Mouse (Mus musculus): ENCODE measurements around the gene Atxn3. TPM values are rescaled to one million over a fixed set of nuclear protein-coding genes. Genes with fewer than 3 reads are reported as not detected.
"Not testable (repeated sequence)": the region's sequence is repeated elsewhere in the genome, so short reads cannot be mapped to it uniquely, and the experiment has no call there.

Gene Atxn3
- total RNA-seq, 2 experiments from 2014 or later, result 20.8 TPM

GRCm38 (mm10) chr12:101972230-101972629 is 14.2 kb upstream of the Atxn3 start:
- no peak for DNase-seq (ENCODE audit: low spot score in 2 of 2)
- intact Hi-C loops (cut with DNase I), result loop anchor here (10.0 kb wide), 1 partner anchor 773 kb away; the partner anchor contains the start of genes Moap1 and Tmem251

DNA sequence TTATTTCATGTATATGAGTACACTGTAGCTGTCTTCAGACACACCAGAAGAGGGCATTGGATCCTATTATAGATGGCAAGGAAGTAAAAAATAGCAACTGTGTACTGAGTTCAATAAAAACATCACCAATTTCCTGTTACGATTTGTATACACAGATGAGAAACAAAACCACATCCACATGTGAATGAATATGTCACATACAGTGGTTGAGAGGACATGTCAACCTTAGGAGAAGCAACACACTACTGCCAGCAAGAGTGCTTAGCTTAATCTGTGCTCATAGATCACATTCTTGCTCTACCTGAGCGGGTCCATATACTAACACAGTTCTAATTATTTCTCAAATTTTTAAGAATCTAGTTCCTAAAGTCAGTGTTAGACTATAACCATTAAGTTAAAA is 13.3 kb upstream of the Atxn3 start:
- intact Hi-C loops (cut with DNase I), result loop anchor here (10.0 kb wide), 1 partner anchor 773 kb away; the partner anchor contains the start of genes Moap1 and Tmem251

DNA sequence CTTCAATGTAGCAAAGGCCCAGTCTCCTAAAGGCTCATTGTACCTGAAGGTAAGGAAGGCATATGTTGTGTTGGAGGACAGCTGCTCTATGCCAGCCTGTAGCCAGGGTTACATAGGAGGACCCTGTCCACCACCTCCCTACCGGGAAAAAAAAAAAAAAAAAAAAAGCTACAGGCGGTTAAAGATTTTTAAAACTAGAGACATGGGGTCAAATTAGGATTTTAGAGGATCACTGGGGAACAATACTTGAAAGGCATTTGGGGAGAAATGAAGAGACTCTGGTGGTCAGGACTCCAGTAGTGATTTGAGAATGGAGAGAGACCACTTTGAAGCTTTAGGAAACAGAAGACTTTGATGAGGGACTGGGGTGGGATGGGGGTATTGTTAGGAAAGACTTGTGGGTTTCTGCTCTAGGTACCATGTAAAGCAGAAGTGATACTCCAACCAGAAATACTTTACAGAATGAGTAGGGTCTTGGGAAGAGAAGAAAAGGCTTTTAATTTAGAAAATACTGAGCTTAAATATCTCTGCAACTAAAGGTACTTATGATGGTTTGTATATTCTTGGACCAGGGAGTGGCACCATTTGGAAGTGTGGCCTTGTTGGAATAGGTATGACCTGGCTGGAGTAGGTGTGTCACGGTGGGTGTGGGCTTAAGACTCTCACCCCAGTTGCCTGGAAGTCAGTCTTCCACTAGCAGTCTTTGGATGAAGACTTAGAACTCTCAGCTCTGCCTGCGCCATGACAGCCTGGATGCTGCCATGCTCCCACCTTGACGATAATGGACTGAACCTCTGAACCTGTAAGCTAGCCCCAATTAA is 1.1 kb upstream of the Atxn3 start:
- DNase-seq (ENCODE audit: low spot score in 2 of 2), result not testable (repeated sequence)
- intact Hi-C loops (cut with DNase I), result loop anchor here (2.0 kb wide), 1 partner anchor 46 kb away; the partner anchor contains the start of gene Trip11

More for the DNA sequence above, 13.3 kb upstream of the Atxn3 start:
- no peak for DNase-seq (ENCODE audit: low spot score in 2 of 2)

- intact Hi-C loops (cut with DNase I), result loop anchor here (2.0 kb wide), 1 partner anchor 46 kb away; the partner anchor contains the start of gene Trip11
- DNase-seq (ENCODE audit: low spot score in 2 of 2), result no peak
Observed at GRCm38 (mm10) chr12:101958556-101958955, 510 bp upstream of the Atxn3 start.

GRCm38 (mm10) chr12:101957079-101957941 is 736 bp downstream of the Atxn3 start:
- intact Hi-C loops (cut with DNase I), result no loop called here
- DNase-seq (ENCODE audit: low spot score in 2 of 2), result peak in 1 of 2 experiments; percentile 27

- intact Hi-C loops (cut with DNase I), result not testable (repeated sequence)
Observed at GRCm38 (mm10) chr12:101955821-101956220, 2.2 kb downstream of the Atxn3 start.

DNA sequence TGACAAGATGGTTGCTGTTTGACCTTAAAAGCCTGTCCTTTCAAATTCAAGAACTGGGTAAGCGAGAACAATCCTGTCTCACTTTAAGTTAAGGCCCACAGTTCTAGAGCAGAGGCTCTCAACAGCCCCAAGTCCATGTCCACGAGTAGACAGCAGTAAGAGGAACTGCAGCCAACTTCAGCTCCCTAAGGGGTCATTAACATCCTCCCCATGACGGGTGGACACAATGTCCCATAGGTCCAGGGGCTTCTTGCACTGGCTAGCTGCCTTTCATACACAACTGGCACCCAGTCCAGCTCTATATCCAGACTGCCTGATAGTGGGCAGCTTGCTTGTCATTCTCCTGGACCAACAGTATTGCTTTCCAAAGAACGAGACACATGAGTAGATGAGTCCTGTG is 9.2 kb downstream of the Atxn3 start:
- intact Hi-C loops (cut with DNase I), result no loop called here
- DNase-seq (ENCODE audit: low spot score in 2 of 2), result no peak

More at GRCm38 (mm10) chr12:101955821-101956220, 2.2 kb downstream of the Atxn3 start:
- DNase-seq (ENCODE audit: low spot score in 2 of 2), result not testable (repeated sequence)

DNA sequence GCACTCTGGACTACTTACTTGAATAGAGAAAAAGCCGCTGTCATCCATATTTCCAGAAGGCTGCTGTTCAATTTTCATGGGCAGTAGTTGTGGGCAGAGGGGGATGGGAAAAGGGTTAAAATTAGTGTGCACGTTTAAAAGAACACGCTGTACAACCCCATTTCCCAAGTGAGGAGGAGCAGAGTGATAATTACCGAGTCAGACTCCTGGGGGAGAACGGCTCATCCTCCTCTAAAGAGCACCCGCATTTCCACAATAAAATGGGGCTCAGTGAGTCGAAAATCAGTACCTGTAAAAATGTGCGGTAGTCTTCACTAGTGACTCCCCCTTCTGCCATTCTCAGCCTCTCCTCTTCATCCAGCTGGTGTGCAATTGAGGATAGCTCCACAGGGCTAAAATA is 10.1 kb downstream of the Atxn3 start:
- peak; percentile 12 to 24 for DNase-seq (ENCODE audit: low spot score in 2 of 2)
- intact Hi-C loops (cut with DNase I), result no loop called here

- intact Hi-C loops (cut with DNase I), result no loop called here
- no peak for DNase-seq (ENCODE audit: low spot score in 2 of 2)
Observed at GRCm38 (mm10) chr12:101937572-101937971, 20.5 kb downstream of the Atxn3 start.

- DNase-seq (ENCODE audit: low spot score in 2 of 2), result peak in 1 of 2 experiments; percentile 50
- intact Hi-C loops (cut with DNase I), result no loop called here
Observed at GRCm38 (mm10) chr12:101935223-101935622, 22.8 kb downstream of the Atxn3 start.

GRCm38 (mm10) chr12:101928423-101928822 is 29.6 kb downstream of the Atxn3 start:
- DNase-seq (ENCODE audit: low spot score in 2 of 2), result no peak
- intact Hi-C loops (cut with DNase I), result no loop called here

DNA sequence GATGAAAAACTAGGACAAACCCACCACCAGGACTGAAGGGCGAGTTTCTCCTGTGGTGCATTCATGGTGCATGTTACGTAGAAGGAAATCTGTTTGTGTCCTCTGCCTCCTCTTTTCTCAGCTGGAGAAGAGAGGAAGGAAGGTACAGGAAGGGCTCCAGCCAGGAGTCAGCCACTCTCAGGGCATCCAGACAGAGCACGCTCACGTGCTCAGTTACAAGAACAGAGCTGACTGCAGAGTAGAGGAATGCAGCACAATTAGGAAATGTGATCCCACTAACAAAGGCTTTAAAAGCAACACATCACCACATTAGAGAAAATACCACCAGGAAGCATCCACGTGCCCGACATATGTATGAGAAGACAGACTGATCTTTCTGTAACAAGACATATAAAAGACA is 35.7 kb downstream of the Atxn3 start:
- intact Hi-C loops (cut with DNase I), result no loop called here
- no peak for DNase-seq (ENCODE audit: low spot score in 2 of 2)

- intact Hi-C loops (cut with DNase I), result no loop called here
- no peak for DNase-seq (ENCODE audit: low spot score in 2 of 2)
Observed at GRCm38 (mm10) chr12:101919847-101920246, 38.2 kb downstream of the Atxn3 start.

DNA sequence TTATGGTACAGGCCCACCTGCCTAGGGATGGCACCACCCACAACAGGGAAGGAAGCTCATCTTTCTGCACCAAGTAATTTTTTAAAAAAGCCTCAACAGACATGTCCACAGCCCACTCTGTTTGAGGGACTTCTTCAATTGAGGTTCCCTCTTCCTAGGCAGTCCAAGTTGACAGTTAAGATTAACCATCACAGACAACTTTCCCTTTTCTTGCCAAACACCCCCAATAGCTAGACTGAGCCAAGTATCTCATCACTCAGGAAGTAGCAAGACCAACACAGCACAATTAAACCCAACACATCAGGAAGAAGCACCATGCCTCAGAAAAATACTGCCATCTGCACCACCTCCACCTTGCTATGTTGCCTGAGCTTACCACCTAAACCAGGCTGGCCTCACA is 40.9 kb downstream of the Atxn3 start:
- intact Hi-C loops (cut with DNase I), result no loop called here
- DNase-seq (ENCODE audit: low spot score in 2 of 2), result peak in 1 of 2 experiments; percentile 54

DNA sequence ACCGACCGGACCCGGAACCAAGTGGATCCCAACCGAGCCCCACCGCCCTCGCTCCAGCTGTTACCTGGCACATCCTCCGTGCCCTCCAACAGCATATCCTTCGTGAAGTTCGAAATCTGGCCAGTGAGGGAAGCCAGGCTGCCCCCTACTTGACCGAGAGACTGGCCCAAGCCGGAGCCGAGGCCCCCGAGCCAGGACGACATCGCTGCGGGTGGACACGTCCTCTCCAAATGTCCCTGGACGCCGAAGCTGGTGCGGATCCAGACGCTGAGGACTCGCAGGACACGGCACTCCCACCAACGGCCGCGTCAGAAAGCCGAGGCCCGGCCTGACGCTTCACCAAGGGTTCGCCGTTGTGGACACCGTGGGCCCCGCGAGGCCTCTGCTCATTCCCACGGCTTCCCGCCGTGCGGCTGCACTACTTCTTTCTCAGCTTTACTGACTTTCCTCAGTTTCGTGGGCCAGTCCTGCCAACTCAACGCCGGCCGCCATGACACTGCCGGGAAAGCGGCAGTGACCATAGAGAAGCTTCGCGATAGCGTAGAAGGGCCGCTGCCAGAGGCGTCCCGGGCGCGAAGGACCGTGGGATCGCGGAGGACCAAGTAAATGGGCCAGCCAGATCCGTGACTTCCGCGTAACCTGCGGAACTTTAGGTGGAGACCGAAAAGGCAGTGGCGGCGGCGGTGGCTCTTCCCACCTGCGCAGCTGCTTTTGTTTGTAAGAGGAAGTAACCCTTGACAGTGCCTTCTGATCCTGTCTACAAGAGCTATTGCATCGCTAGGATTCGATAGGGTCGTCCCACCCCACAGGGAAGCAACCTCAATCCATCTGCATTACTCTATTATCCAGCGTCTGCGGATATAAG is 45.2 kb downstream of the Atxn3 start, which contains the start of gene Trip11:
Trip11 (minus strand) TSS at position 642 of the 865 bp plus-strand sequence.
- intact Hi-C loops (cut with DNase I), result loop anchor here (2.0 kb wide), 1 partner anchor 46 kb away; the partner anchor contains the start of gene Atxn3
- DNase-seq (ENCODE audit: low spot score in 2 of 2), result peak; percentile 92 to 95

DNA sequence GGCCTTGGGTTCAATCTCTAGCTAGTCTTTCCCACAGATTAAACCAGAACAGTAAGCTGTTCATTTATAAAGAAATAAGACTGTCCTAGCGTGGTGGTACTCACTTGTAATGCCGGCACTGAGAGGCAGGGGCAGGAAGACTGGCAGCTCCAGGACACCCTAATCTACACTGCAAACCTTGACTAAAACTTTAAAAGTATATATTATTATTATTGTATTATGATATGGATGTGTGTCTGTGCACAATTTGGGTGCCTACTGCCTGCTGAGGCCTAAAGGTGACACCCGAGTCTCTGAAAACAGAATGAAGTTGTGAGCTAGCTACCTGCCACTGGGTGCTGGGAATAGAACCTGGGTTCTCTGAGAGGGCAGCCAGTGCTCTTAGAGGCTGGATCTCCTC is 46.7 kb downstream of the Atxn3 start:
- DNase-seq (ENCODE audit: low spot score in 2 of 2), result no peak
- intact Hi-C loops (cut with DNase I), result no loop called here

DNA sequence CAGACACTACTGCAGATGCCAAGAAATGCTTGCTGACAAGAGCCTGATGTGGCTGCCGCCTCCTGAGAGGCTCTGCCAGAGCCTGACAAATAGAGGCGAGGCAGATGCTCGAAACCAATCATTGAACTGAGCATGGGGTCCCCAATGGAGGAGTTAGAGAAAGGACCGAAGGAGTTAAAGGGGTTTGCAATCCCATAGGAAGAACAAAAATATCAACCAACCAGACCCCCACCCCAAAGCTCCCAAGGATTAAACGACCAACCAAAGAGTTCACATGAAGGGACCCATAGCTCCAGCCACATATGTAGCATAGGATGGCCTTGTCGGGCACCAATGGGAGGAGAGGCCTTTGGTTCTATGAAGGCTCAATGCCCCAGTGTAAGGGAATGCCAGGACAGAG is 47.7 kb downstream of the Atxn3 start:
- DNase-seq (ENCODE audit: low spot score in 2 of 2), result no peak
- intact Hi-C loops (cut with DNase I), result no loop called here

GRCm38 (mm10) chr12:101905817-101906216 is 52.2 kb downstream of the Atxn3 start:
- DNase-seq (ENCODE audit: low spot score in 2 of 2), result no peak
- intact Hi-C loops (cut with DNase I), result no loop called here

DNA sequence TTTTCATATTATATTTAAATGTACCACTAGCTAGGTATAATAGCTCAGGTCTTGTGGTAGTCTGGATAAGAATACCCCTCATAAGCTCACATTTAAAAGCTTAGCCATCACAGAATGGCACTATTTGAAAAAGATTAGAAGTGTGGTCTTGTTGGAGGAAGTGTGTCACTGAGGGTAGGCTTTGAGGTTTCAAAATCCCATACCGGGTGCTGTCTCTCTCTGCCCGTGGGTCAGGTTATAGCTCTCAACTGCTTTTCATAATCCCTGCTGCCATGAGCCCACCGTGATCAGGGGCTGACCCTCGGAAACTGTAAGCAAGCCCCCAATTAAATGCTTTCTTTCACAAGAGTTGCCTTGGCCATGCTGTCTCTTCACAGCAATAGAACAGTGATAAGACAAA is 53.1 kb downstream of the Atxn3 start:
- no peak for DNase-seq (ENCODE audit: low spot score in 2 of 2)
- intact Hi-C loops (cut with DNase I), result no loop called here

Data from left cerebral cortex, postnatal 25 days (tissue).